Mouse (Mus musculus) midbrain, embryonic 11.5 days (tissue): Measurements from ENCODE around the gene Arid5b. TPM values are rescaled to one million over a fixed set of nuclear protein-coding genes. Genes with fewer than 3 reads are reported as not detected.
A peak's percentile ranks its signal among the peaks of the same experiment; 100 is the strongest.

Source experiments
- ATAC-seq: fragments of 200-750 bp; cut with Nextera tagmentation; 2 replicates; pipeline ENCODE4 v1.8.0; 2017; ENCODE audit warnings: moderate TSS enrichment, moderate library complexity; ENCODE audit not compliant: low FRiP score
- DNase-seq: peaks from one replicate; pipeline ENCODE4 v3.0.0; 2015; ENCODE audit warnings: low spot score; ENCODE audit errors: missing footprints
- H3K27ac ChIP-seq: fragments of 300-500 bp; sonication (generic); 2 replicates; pipeline ENCODE4 v1.5.1; 2014; ENCODE audit warnings: low read depth, low read length
- H3K27me3 ChIP-seq: fragments of 300-500 bp; sonication (generic); 2 replicates; pipeline ENCODE4 v1.6.1; 2014; ENCODE audit warnings: mild to moderate bottlenecking, low read length, moderate library complexity, mixed read lengths; ENCODE audit not compliant: control insufficient read depth, insufficient read depth
- H3K36me3 ChIP-seq: fragments of 300-500 bp; sonication (generic); 2 replicates; pipeline ENCODE4 v1.6.1; 2014; ENCODE audit warnings: mild to moderate bottlenecking, low read length, moderate library complexity, mixed read lengths; ENCODE audit not compliant: control insufficient read depth, insufficient read depth
- H3K4me1 ChIP-seq: fragments of 300-500 bp; sonication (generic); 2 replicates; pipeline ENCODE4 v1.6.1; 2014; ENCODE audit warnings: low read length; ENCODE audit not compliant: control insufficient read depth, insufficient read depth
- H3K4me2 ChIP-seq: fragments of 300-500 bp; sonication (generic); 2 replicates; pipeline ENCODE4 v1.6.1; 2014; ENCODE audit warnings: mild to moderate bottlenecking, moderate library complexity
- H3K4me3 ChIP-seq: fragments of 300-500 bp; sonication (generic); 2 replicates; pipeline ENCODE4 v1.5.1; 2014; ENCODE audit warnings: low read depth, low read length
- H3K9ac ChIP-seq: fragments of 300-500 bp; sonication (generic); 2 replicates; pipeline ENCODE4 v1.6.1; 2014; ENCODE audit warnings: low read length
- H3K9me3 ChIP-seq: fragments of 300-500 bp; sonication (generic); 2 replicates; pipeline ENCODE4 v1.6.1; 2016; ENCODE audit warnings: low read length; ENCODE audit not compliant: control insufficient read depth
- WGBS: fragments of 180-500 bp; shearing (Covaris S2); extraction: QIAGEN DNeasy Blood & Tissue Kit; methylation state at CpG from one replicate; pipeline ENCODE4 v1.1.7; 2014; 5-methylcytosine and 5-hydroxymethylcytosine counted together
- polyA plus RNA-seq: library from polyadenylated mRNA; unstranded; fragments of >200 nt; fragmentation: Nextera tagmentation; extraction: Ambion mirVana; gene quantifications from 2 replicates; pipeline ENCODE4 v1.2.1, GENCODE M21; 2014

Gene Arid5b
- polyA plus RNA-seq, 1 experiment from 2014 or later: 13.4 TPM

- no peaks in the 10 kb centered on the region; the same call in 1 of the 2 replicates for H3K4me1 ChIP-seq
- no peak overlapping the region for H3K4me3 ChIP-seq
- no peak overlapping the region for H3K4me2 ChIP-seq
- no peaks in the 10 kb centered on the region for H3K9me3 ChIP-seq
- DNase-seq: peak; percentile 70
- no peak for ATAC-seq
- H3K27me3 ChIP-seq: no peaks in the 10 kb centered on the region
- H3K9ac ChIP-seq: no peak overlapping the region
- 58% methylated on average over 5 of the region's 5 CpGs for WGBS
- H3K27ac ChIP-seq: no peak overlapping the region
- no peaks in the 10 kb centered on the region for H3K36me3 ChIP-seq
These were observed 98.8 kb downstream of the Arid5b start for GRCm38 (mm10) chr10:68179741-68180140.

DNA sequence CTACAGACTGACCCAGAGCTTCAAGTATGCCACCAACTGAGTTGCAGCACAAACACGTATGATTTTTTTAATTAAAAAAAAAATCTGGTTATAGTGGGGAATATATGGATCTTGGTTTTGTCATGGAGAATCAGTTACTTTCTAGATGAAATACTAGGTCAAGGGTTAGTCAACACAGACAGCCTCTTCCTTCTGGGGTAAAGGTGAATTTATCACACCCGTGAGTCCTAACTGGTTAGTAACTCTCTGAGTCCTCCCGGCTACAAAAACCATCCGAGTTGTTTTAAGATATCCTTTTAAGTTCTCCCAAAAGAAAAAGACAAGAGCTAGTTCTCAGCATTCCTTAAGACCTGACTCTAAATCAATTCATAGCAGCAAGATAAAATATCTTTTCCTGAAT is 99.2 kb downstream of the Arid5b start:
- H3K4me3 ChIP-seq: no peak overlapping the region
- no peaks in the 10 kb centered on the region for H3K27me3 ChIP-seq
- no peaks in the 10 kb centered on the region for H3K9me3 ChIP-seq
- 86% methylated on average over 4 of the region's 4 CpGs for WGBS
- no peak overlapping the region for H3K4me2 ChIP-seq
- no peaks in the 10 kb centered on the region for H3K36me3 ChIP-seq
- H3K4me1 ChIP-seq: no peaks in the 10 kb centered on the region; the same call in 1 of the 2 replicates
- H3K9ac ChIP-seq: no peak overlapping the region
- ATAC-seq (no peak), DNase-seq (peak; percentile 39)
- no peak overlapping the region for H3K27ac ChIP-seq

- Histone ChIP-seq H3K4me3 (no peak overlapping the region), H3K27ac (no peak overlapping the region), H3K36me3 (no peaks in the 10 kb centered on the region), H3K9ac (no peak overlapping the region), H3K9me3 (no peaks in the 10 kb centered on the region), H3K4me2 (no peak overlapping the region), H3K27me3 (no peaks in the 10 kb centered on the region), H3K4me1 (no peaks in the 10 kb centered on the region; the same call in 1 of the 2 replicates)
- peak; percentile 51 for DNase-seq
- WGBS: 83% methylated on average over 10 of the region's 10 CpGs
- no peak for ATAC-seq
These were observed 100.6 kb downstream of the Arid5b start for GRCm38 (mm10) chr10:68177697-68178485.

- H3K27me3 ChIP-seq: no peaks in the 10 kb centered on the region
- ATAC-seq (no peak), DNase-seq (no peak)
These were observed 102.7 kb downstream of the Arid5b start for GRCm38 (mm10) chr10:68175811-68176210.

DNA sequence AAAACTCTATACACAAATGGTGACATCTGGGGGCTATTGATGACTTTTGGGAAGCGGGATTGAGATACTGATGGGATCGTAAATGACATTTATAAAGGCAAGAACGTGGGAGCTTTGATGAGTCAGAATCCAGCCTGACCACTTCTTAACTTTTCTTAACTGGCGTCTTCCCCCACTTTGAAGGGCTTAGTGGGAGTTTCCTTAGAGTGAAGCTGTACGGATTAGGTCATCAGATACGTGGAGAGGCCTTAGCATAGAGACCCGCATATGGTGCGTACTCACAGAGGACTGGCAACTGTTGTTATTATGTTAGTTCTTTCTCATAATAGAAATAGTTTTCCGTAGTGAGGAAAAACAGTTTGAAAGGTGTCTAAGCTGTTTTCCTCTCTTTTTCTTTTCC is 104.9 kb downstream of the Arid5b start:
- Histone ChIP-seq H3K4me3 (no peak overlapping the region), H3K4me1 (no peaks in the 10 kb centered on the region), H3K36me3 (no peaks in the 10 kb centered on the region), H3K9ac (no peak overlapping the region), H3K4me2 (no peak overlapping the region), H3K27me3 (no peaks in the 10 kb centered on the region), H3K27ac (no peak overlapping the region), H3K9me3 (no peaks in the 10 kb centered on the region)
- DNase-seq: peak; percentile 33
- ATAC-seq: no peak
- 83% methylated on average over 9 of the region's 9 CpGs for WGBS

More at GRCm38 (mm10) chr10:68175811-68176210, 102.7 kb downstream of the Arid5b start:
- Histone ChIP-seq H3K27ac (no peak overlapping the region), H3K4me1 (no peaks in the 10 kb centered on the region; the same call in 1 of the 2 replicates), H3K4me2 (no peak overlapping the region), H3K36me3 (no peaks in the 10 kb centered on the region), H3K9me3 (no peaks in the 10 kb centered on the region), H3K4me3 (no peak overlapping the region), H3K9ac (no peak overlapping the region)
- WGBS: 95% methylated on average over 5 of the region's 5 CpGs

DNA sequence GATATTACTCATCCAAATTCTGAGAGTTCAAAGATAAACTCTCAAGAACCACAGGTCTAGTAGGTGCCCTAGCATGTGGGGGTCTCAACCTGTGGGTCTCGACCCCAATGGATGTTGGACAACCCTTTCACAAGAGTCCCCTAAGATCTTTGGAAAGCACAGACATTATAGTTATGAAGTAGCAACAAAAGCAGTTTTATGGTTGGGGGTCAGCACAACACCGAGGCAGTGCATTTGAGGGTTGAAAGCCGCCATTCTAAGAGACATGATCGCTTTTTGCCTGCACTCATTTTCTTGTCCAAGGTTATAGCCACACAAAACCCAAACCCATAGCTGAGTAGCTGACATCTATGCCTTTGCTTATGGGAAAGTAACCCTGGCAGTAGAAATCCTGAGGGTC is 105.6 kb downstream of the Arid5b start:
- H3K27ac ChIP-seq: no peak overlapping the region
- H3K27me3 ChIP-seq: no peaks in the 10 kb centered on the region
- no peak overlapping the region for H3K9ac ChIP-seq
- 98% methylated on average over 4 of the region's 4 CpGs for WGBS
- H3K9me3 ChIP-seq: no peaks in the 10 kb centered on the region
- ATAC-seq: no peak
- DNase-seq: peak; percentile 64
- H3K4me2 ChIP-seq: no peak overlapping the region
- H3K4me1 ChIP-seq: no peaks in the 10 kb centered on the region
- H3K4me3 ChIP-seq: no peak overlapping the region
- no peaks in the 10 kb centered on the region for H3K36me3 ChIP-seq

DNA sequence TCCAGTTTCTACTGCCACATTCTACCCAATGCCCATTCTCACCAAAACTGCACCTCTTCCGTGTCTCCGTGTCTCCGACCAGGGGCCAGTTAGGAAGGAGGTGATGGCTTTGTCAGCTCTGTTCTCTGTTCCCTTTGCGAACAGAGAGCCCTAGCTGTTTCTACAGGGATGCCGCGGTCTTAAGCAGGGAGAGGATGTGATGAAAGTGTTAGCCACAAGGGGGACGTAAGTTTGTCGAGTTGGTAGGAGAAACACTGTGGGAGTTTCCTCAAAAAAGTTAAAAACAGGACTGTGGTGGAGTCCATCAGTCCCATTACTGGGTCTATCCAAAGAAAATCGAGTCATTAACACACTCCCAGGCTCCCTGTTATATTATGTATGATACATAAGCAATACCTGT is 106.6 kb downstream of the Arid5b start:
- DNase-seq (peak; percentile 65), ATAC-seq (no peak)
- WGBS: 48% methylated on average over 9 of the region's 9 CpGs
- H3K4me1 ChIP-seq: 0 out of 2 replicates have a peak, but pooled peaks cover 1% of the 10 kb centered on the region
- H3K9me3 ChIP-seq: no peaks in the 10 kb centered on the region
- H3K9ac ChIP-seq: no peak overlapping the region
- no peaks in the 10 kb centered on the region for H3K27me3 ChIP-seq
- no peak overlapping the region for H3K4me3 ChIP-seq
- no peak overlapping the region for H3K4me2 ChIP-seq
- no peak overlapping the region for H3K27ac ChIP-seq
- H3K36me3 ChIP-seq: no peaks in the 10 kb centered on the region

GRCm38 (mm10) chr10:68168613-68169012 is 109.9 kb downstream of the Arid5b start:
- H3K9ac ChIP-seq: no peak overlapping the region
- no peaks in the 10 kb centered on the region for H3K27me3 ChIP-seq
- H3K4me1 ChIP-seq: 0 out of 2 replicates have a peak, but pooled peaks cover 4% of the 10 kb centered on the region
- peak; percentile 51 for DNase-seq
- H3K36me3 ChIP-seq: no peaks in the 10 kb centered on the region
- no peak overlapping the region for H3K27ac ChIP-seq
- WGBS: 91% methylated on average over 6 of the region's 6 CpGs
- no peak overlapping the region for H3K4me3 ChIP-seq
- no peak for ATAC-seq
- H3K4me2 ChIP-seq: no peak overlapping the region
- no peaks in the 10 kb centered on the region for H3K9me3 ChIP-seq

GRCm38 (mm10) chr10:68168141-68168540 is 110.4 kb downstream of the Arid5b start:
- no peak overlapping the region for H3K9ac ChIP-seq
- ATAC-seq (no peak), DNase-seq (peak; percentile 41)
- no peaks in the 10 kb centered on the region for H3K36me3 ChIP-seq
- no peak overlapping the region for H3K4me3 ChIP-seq
- H3K27ac ChIP-seq: no peak overlapping the region
- no peaks in the 10 kb centered on the region for H3K27me3 ChIP-seq
- WGBS: 95% methylated on average over 8 of the region's 8 CpGs
- H3K4me2 ChIP-seq: no peak overlapping the region
- 0 out of 2 replicates have a peak, but pooled peaks cover 4% of the 10 kb centered on the region for H3K4me1 ChIP-seq
- H3K9me3 ChIP-seq: no peaks in the 10 kb centered on the region
